Mouse (Mus musculus) lung, adult 2 months (tissue): ENCODE measurements around the gene Gm38431.

ENCODE experiments used
- CTCF ChIP-seq: fragments of 200-500 bp; IDR thresholded peaks from 2 replicates; pipeline ENCODE4 v1.5.1; 2011; ENCODE audit warnings: mild to moderate bottlenecking, low read length, control low read depth; ENCODE audit not compliant: insufficient read depth
- POLR2A ChIP-seq: fragments of 200-500 bp; IDR thresholded peaks from 2 replicates; pipeline ENCODE4 v1.6.1; 2011; ENCODE audit warnings: low read depth, mild to moderate bottlenecking, control low read depth, low read length, borderline replicate concordance; ENCODE audit errors: extremely low read depth

DNA sequence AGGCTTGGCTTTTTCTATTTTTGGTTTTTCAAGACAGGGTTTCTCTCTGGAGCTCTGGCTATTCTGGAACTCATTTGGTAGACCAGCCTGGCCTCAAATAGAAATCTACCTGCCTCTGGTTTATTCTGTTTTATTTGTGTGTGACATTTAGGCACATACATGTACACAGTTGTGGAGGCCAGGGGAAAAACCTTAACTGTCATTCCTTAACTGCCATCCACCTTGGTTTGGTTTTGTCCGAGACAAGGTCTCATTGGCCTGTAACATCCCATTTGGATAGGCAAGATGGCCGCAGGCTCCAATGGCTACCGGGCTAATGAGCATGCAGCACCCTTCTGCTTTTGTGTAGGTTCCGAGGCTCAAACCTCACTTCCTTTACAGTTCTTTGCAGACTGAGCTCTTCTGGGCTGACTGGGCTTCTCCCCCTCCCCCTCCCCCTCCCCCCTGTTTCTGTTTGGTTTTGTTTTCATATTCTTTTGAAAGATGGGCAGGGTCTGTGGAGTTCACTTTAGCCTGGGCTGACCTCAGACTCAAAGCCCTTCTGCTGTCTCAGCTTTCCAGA is 43.6 kb upstream of the Gm38431 start:
- TF ChIP-seq POLR2A (no peak), CTCF (no peak)
